Mouse (Mus musculus): ENCODE data around the gene Dcbld1. TPM values are rescaled to one million over a fixed set of nuclear protein-coding genes. Genes with fewer than 3 reads are reported as not detected.

Dcbld1 gene
- polyA plus RNA-seq (2016; fragmentation: Nextera tagmentation; extraction: Ambion mirVana): 27.8 and 28.3 TPM in 2 replicates

DNA sequence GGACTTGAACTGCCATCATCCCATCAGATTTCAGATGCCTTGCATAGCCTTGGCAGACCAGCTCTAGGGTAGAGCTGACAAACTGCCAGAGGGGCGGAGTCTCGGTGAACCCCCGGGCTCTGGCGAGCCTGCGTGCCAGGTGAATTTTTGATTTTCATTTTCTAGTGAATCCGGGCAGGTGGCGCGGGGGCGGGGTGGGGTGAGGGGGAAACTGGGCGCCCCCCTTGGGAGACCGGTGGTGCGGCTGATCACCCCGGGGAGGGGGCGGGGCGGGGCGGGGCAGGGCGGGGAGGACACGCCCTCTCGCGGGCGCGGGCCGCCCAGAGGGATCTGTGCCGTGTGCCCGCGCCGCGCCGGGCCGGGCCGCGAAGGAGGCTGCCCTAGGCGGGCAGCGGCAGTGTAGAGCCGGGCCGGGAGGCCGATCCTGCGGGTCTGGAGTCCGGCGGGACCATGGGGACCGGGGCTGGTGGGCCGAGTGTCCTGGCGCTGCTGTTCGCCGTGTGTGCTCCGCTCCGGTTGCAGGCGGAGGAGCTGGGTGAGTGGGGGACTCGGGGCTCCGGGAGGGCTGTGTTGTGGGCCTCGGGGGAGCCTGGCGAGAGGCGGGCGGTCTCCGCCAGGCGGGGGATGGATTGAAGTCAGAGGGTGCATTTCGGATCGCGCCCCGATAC is at the start of gene Dcbld1:
Gene Dcbld1 (plus strand): TSS at position 319 of the 668 bp plus-strand sequence.
- WGBS: under 1% methylated on average over 55 of the region's 60 CpGs
- Histone ChIP-seq H3K27ac (peak within 1 kb of the TSS; percentile 94), H3K36me3 (no peaks in the 10 kb centered on the region), H3K27me3 (ENCODE audit: low read depth, poor library complexity, severe bottlenecking) (no peaks in the 10 kb centered on the region), H3K9me3 (replicated peaks) (no peaks in the 10 kb centered on the region), H3K4me1 (peaks cover 14% of the 10 kb centered on the region; the same call in 1 of the 2 replicates), H3K4me3 (peak within 1 kb of the TSS; percentile 88)
- peak; percentile 78 for DNase-seq (ENCODE audit: low spot score)

GRCm38 (mm10) chr10:52185900-52186299 is 47.5 kb upstream of the Dcbld1 start:
- Histone ChIP-seq H3K27ac (no peak overlapping the region), H3K4me1 (no peaks in the 10 kb centered on the region), H3K36me3 (no peaks in the 10 kb centered on the region), H3K9me3 (replicated peaks) (no peaks in the 10 kb centered on the region), H3K27me3 (ENCODE audit: low read depth, poor library complexity, severe bottlenecking) (no peaks in the 10 kb centered on the region), H3K4me3 (no peak overlapping the region)
- DNase-seq (ENCODE audit: low spot score): no peak
- 83% methylated on average over 4 of the region's 4 CpGs for WGBS

- no peak for DNase-seq (ENCODE audit: low spot score)
- H3K9me3 ChIP-seq (replicated peaks): no peaks in the 10 kb centered on the region
- no peaks in the 10 kb centered on the region for H3K36me3 ChIP-seq
- H3K4me3 ChIP-seq: no peak within 1 kb of the TSS
- WGBS: 84% methylated on average over 7 of the region's 7 CpGs
- no peak within 1 kb of the TSS for H3K27ac ChIP-seq
- no peaks in the 10 kb centered on the region for H3K4me1 ChIP-seq
- no peaks in the 10 kb centered on the region for H3K27me3 ChIP-seq (ENCODE audit: low read depth, poor library complexity, severe bottlenecking)
Observed at GRCm38 (mm10) chr10:52194957-52195852, 38.2 kb upstream of the Dcbld1 start, which contains the start of gene Ros1. Gene Ros1 (minus strand): TSS chr10:52195244.

DNA sequence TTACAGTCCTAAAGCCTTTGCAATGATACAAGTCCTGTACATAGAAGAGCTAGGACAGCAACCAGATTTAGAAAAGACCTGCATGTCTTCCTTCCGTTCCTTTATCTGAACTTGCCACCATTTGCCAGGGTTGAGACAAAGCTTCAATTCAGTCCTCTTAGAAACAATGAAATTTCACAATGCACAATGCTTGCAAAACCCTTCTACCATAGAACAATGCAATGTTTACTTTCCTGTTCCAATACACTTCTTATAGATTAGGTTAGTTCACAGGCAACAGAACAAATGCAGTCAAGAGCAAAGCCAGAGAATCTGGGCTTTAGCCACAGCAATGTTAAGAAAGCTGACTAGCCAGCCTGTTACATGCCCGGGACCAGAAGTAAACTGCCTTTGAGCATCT is 29.4 kb upstream of the Dcbld1 start:
- DNase-seq (ENCODE audit: low spot score): no peak
- no peak overlapping the region for H3K27ac ChIP-seq
- no peaks in the 10 kb centered on the region for H3K9me3 ChIP-seq (replicated peaks)
- 92% methylated on average over 2 of the region's 2 CpGs for WGBS
- no peak overlapping the region for H3K4me3 ChIP-seq
- H3K4me1 ChIP-seq: no peaks in the 10 kb centered on the region
- no peaks in the 10 kb centered on the region for H3K36me3 ChIP-seq
- no peaks in the 10 kb centered on the region for H3K27me3 ChIP-seq (ENCODE audit: low read depth, poor library complexity, severe bottlenecking)

- H3K27ac ChIP-seq: no peak overlapping the region
- DNase-seq (ENCODE audit: low spot score): no peak
- no peaks in the 10 kb centered on the region for H3K9me3 ChIP-seq (replicated peaks)
- H3K4me3 ChIP-seq: no peak overlapping the region
- WGBS: 78% methylated on average over 2 of the region's 2 CpGs
- H3K27me3 ChIP-seq (ENCODE audit: low read depth, poor library complexity, severe bottlenecking): no peaks in the 10 kb centered on the region
- 0 out of 2 replicates have a peak, but pooled peaks cover 3% of the 10 kb centered on the region for H3K4me1 ChIP-seq
- no peaks in the 10 kb centered on the region for H3K36me3 ChIP-seq
Observed at GRCm38 (mm10) chr10:52215267-52215818, 18.1 kb upstream of the Dcbld1 start.

- Histone ChIP-seq H3K36me3 (no peaks in the 10 kb centered on the region), H3K4me3 (no peak overlapping the region), H3K9me3 (replicated peaks) (no peaks in the 10 kb centered on the region), H3K4me1 (0 out of 2 replicates have a peak, but pooled peaks cover 3% of the 10 kb centered on the region), H3K27ac (no peak overlapping the region), H3K27me3 (ENCODE audit: low read depth, poor library complexity, severe bottlenecking) (no peaks in the 10 kb centered on the region)
- 29% methylated on average over 7 of the region's 7 CpGs for WGBS
- peak; percentile 62 for DNase-seq (ENCODE audit: low spot score)
Observed at GRCm38 (mm10) chr10:52216797-52217563, 16.4 kb upstream of the Dcbld1 start.

DNA sequence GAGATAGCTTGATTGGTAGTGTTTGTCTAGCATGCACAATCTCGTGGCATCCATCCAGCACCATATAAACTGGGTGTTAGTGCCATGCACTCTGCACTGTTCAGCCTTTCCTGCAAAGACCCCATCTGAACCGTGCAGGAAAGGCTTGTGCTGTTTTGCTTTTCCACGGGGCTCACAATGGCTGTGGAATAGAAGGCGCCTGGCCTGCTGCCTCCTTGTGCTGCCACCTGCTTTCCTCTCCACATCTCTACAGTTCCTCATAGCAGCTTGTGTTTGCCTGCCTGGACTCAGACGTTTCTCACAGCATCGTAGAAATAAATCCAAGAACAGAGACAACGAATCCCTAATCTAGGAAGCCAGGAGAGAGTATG is 15.9 kb upstream of the Dcbld1 start:
- Histone ChIP-seq H3K36me3 (no peaks in the 10 kb centered on the region), H3K27me3 (ENCODE audit: low read depth, poor library complexity, severe bottlenecking) (no peaks in the 10 kb centered on the region), H3K4me3 (no peak overlapping the region), H3K9me3 (replicated peaks) (no peaks in the 10 kb centered on the region), H3K27ac (no peak overlapping the region), H3K4me1 (0 out of 2 replicates have a peak, but pooled peaks cover 3% of the 10 kb centered on the region)
- DNase-seq (ENCODE audit: low spot score): no peak
- 59% methylated on average over 7 of the region's 7 CpGs for WGBS

DNA sequence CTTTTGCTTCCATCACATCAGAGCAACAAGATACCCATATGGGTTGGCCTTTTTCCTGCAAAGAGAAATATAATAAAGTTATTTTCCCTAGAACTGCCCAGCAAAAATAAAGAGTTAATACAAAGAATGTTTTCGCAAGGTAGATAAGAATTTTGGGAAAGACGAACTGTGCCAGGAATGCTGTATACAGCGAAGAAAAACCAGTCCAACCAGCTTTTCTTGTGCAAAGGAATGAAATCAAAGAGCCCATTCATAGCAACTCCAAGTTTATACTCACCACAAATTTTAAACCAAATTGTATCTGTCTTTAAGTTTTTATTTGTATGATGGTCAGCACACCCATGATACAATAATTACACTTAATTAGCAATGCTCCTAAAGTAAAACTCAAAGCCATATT is 13.8 kb upstream of the Dcbld1 start:
- H3K4me1 ChIP-seq: 0 out of 2 replicates have a peak, but pooled peaks cover 3% of the 10 kb centered on the region
- H3K9me3 ChIP-seq (replicated peaks): no peaks in the 10 kb centered on the region
- 75% methylated on average over 3 of the region's 3 CpGs for WGBS
- DNase-seq (ENCODE audit: low spot score): no peak
- no peak overlapping the region for H3K27ac ChIP-seq
- no peaks in the 10 kb centered on the region for H3K36me3 ChIP-seq
- H3K4me3 ChIP-seq: no peak overlapping the region
- H3K27me3 ChIP-seq (ENCODE audit: low read depth, poor library complexity, severe bottlenecking): no peaks in the 10 kb centered on the region

DNA sequence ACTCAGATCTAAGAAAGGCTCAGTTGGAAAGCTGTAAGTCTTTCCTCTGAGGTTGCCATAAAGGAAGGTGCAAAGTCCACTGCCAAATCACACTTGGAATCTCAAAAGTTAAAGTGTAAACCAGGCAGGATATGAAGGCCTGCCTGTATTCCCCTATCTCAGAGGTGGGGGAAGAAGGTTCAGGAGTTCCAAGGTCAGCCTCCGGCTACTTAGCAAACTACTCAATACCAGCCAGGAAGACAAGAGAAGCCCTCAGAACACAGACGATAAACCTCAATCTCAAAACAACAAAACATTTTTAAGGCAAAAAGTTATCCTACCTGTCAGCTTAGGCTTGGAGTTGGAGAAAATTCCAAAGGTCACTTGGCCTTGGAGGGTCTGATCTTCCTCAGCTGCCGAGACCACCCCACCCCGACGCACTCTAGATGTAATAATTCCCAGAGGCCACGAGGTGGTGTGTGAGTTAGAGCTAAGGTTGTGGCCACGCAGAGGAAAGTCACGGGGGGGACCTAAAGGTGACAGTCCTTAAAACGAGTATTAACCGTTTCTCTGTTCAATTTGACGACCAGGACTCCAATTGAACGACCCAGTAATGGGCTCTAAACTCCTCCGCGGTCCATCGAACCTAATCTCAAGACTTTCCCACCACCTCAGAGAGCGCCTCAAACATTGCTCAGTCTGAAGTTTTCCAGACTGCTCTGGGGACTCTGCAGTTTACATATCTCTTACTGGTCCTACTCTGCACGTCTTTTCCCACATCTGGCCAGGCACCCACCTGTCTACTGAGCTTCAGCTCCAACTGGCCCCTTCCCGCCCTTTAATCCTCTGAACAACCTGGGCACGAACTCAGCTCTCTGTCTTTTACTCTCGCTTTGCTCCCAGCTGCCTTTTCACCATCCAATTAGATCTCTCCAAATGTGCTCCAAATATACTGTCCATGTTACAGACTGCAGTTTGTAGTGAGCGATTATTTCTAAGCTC is 933 bp upstream of the Dcbld1 start:
- Histone ChIP-seq H3K27ac (no peak overlapping the region), H3K4me1 (peaks cover 14% of the 10 kb centered on the region; the same call in 1 of the 2 replicates), H3K36me3 (no peaks in the 10 kb centered on the region), H3K4me3 (peak overlapping the region; percentile 88), H3K9me3 (replicated peaks) (no peaks in the 10 kb centered on the region), H3K27me3 (ENCODE audit: low read depth, poor library complexity, severe bottlenecking) (no peaks in the 10 kb centered on the region)
- 14% methylated on average over 21 of the region's 21 CpGs for WGBS
- peak; percentile 60 for DNase-seq (ENCODE audit: low spot score)

DNA sequence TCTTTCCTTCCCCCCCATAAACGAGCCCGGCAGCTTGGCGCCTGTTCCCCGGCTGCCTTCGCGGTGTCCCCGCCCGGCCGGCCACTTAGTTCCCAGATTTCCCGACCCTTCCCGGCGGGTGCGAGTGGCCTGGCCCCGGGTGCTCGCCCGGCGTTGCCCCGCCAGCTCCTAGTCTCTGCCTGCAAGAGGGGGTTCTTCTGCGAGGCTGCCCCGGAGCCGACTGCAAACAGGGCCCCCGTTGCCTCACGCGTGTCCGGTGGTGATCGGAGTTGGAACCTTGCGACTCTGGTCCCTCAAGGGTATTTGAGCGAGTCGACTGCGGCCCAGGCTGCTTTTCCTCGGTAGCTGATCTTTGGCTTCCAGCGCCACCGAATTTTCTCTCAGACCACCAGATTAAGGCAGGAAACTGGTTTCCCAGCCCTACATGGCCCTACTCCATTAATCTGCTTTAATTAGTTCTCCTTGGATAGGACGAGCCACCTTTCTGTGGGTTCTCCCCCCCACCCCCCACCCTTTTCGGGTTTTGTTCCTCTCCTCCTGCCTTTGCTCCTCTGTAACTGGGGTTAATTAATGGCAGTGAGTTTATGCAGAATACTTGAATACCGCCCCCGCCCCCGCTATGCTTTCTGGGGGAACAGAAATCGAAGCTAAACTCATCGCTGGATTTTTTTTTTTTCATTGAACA is 692 bp downstream of the Dcbld1 start:
- peak overlapping the region; percentile 94 for H3K27ac ChIP-seq
- H3K36me3 ChIP-seq: no peaks in the 10 kb centered on the region
- H3K4me1 ChIP-seq: peaks cover 14% of the 10 kb centered on the region; the same call in 1 of the 2 replicates
- H3K4me3 ChIP-seq: peak overlapping the region; percentile 88
- no peaks in the 10 kb centered on the region for H3K27me3 ChIP-seq (ENCODE audit: low read depth, poor library complexity, severe bottlenecking)
- WGBS: under 1% methylated on average over 40 of the region's 40 CpGs
- no peaks in the 10 kb centered on the region for H3K9me3 ChIP-seq (replicated peaks)
- DNase-seq (ENCODE audit: low spot score): peak; percentile 74

DNA sequence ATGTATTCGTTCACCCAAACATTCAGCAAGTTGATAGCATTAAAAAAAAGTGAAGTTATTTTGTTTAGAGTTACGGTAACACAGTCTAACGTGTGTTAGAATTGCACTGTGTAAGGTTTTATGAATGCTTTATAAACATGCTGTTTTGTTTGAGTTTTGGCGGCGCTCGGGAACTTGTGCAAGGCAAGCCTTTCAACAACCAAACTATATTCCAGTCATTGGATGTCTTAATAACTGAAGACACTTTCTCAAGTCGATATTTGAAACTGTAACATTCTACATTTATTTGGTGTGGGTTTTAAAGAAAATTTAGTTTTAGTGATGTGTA is 1.2 kb downstream of the Dcbld1 start:
- no peaks in the 10 kb centered on the region for H3K27me3 ChIP-seq (ENCODE audit: low read depth, poor library complexity, severe bottlenecking)
- H3K4me3 ChIP-seq: peak overlapping the region; percentile 88
- no peaks in the 10 kb centered on the region for H3K9me3 ChIP-seq (replicated peaks)
- H3K36me3 ChIP-seq: no peaks in the 10 kb centered on the region
- WGBS: 34% methylated on average over 7 of the region's 7 CpGs
- peak overlapping the region; percentile 94 for H3K27ac ChIP-seq
- no peak for DNase-seq (ENCODE audit: low spot score)
- H3K4me1 ChIP-seq: peaks cover 14% of the 10 kb centered on the region; the same call in 1 of the 2 replicates

Data from limb, embryonic 10.5 days (tissue).